Mouse (Mus musculus) adrenal gland, adult 18-20 months (tissue): Measurements from ENCODE around the gene 4930402H24Rik. TPM values are rescaled to one million over a fixed set of nuclear protein-coding genes. Genes with fewer than 3 reads are reported as not detected.

Experiments used
- DNase-seq, 2 experiments: peaks; one replicate each; pipeline ENCODE4 v3.0.0; 2021 to 2022; ENCODE audit warnings: low spot score in 2 of 2
- total RNA-seq, 2 experiments: library from RNA; stranded (reverse); gene quantifications; 1 replicate in 1 of 2; 2 replicates in 1 of 2; pipeline ENCODE4 v1.2.3; 2021

4930402H24Rik gene
- total RNA-seq, 2 experiments from 2014 or later = 29.5 to 47.8 TPM

DNA sequence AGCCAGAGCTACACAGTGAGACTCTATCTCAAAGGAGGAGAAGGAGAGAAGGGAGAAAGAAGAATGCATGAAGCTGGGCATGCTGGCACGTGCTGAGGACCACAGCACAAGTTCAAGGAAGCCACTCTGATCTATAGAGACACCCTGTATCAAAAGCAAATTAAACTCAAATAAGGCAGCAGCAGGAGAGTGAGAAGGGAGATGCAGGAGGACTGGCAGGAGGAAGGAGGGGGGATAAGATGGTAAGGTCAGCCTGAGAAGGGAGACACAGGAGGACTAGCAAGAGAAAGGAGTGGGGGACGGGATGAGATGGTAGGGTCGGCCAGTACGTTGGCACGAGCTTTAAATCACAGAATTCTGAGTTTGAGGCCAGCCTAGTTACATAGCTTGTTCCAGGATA is 90.0 kb downstream of the 4930402H24Rik start:
- DNase-seq = no peak

DNA sequence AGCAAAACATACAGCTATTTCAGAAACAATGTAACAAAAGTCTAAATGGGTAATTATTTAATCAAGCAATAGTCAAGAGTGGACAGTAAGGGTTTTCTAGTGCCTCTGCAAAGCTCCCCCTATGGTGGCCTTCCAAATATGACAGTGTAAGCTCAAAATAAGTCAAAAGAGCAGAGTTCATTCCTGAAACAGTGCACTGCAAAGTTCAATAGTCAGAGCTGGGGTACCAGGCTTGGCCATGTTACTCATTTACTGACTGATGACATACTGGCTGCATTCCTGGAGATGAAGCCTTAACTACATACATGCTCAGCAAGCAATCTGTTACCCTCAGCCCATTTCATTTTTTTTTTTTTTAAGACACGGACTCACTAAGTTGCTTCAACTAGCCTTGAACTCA is 91.7 kb downstream of the 4930402H24Rik start:
- DNase-seq = no peak

DNA sequence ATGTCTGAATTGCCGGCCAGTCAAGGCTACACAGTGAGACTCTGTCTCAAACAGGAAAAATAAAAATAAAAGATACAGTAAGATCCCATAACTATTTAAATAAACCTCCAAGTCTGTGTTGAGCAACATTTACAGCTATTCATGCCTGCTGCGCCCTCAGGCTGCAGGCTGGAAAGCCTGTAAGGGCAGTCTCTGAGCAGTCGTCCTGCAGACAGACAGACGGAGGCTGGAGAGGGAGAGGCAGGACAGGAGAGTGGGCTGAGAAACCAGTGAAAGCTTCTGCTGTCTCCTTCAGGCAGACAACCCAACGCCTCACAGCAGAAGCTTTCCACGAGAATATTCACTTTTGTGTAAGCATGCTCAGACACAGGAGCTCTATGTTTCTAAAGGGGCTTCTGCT is 92.5 kb downstream of the 4930402H24Rik start:
- no peak for DNase-seq

DNA sequence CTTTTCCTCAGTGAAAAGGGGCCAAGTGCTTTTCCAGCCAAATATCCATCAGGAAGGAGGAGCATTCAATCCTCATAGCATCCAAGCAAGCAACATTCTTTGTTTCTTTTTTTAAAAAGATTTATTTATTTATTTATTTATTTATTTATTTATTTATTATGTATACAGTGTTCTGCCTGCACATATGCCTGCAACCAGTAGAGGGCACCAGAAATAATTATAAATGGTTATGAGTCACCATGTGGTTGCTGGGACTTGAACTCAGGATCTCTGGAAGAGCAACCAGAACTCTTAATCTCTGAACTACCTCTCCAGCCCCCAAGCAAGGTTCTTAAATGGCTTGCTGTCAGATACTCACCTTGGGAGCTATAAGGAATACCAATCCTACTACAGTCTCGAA is 93.7 kb downstream of the 4930402H24Rik start:
- DNase-seq = no peak

DNA sequence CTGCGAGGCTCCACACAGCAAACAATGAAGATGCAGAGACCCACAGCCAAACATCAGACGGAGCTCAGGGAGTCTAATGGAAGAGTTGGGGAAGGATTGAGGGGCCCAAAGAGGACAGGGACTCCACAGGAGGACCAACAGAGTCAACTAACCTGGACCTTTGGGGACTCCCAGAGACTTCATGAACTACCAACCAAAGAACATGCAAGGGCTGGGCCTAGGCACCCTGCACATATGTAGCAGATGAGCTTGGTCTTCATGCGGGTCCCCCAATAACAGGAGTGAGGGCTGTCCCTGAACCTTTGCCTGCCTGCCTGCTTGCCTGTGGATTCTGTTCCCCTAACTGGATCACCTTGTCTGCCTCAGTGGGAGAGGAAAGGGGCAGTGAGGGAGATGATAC is 101.1 kb downstream of the 4930402H24Rik start:
- no peak for DNase-seq

DNA sequence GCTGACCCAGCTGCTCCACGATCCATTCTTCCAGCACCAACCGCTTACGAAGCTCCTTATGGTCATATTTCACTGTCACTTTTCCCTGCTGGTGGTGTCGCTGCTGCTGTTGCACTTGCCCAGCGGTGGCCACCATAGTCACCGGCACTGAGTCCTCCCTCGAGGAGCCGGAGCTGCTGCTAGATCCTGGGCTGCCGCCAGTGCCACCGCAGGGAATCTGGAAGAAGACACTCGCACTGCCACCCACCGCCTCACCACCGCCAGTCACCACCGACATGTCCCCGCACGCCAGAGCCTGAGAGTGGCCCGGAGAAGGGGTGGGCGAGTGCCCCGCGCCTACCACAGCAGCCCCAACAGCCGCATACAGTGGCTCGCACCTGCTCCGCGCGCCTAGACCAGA is 102.5 kb downstream of the 4930402H24Rik start:
- no peak for DNase-seq

DNA sequence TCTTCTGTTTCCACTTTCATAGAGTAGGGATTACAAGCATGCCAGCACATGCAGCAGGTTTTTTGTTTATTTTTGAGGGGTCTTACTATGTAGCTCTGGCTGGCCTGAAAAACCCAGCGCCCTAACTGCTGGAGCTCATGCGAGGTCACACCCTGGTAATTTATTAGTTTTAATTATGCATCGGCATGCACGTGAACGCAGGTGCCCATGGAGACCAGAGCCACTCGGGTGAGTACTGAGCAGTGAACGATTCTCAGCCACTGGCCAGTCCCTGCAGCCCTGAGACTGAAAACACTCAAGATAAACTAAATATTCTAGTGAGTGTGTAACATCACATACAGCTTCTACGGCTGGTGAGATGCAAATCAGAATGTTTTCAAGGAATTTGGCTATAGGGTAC is 110.5 kb downstream of the 4930402H24Rik start:
- DNase-seq = no peak

DNA sequence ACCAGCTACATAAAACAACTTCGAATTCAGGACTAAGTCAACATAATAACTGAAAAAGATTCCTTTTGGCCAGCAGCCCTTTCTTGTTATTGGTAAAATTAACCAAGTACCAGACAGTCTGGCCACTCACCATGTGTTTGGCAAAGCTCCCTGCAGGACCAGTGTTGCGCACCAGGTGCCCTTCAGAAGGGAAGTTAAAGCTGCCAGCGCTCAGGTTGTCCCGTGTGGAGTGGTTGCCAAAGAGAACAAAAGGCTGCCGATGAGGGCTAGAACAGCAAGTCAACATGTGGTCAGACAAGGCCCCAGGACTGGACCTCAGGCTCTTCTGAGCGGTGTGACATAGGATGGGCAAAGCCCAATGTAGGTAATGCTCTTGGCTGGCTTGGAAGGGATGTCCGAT is 114.5 kb downstream of the 4930402H24Rik start:
- DNase-seq = no peak

DNA sequence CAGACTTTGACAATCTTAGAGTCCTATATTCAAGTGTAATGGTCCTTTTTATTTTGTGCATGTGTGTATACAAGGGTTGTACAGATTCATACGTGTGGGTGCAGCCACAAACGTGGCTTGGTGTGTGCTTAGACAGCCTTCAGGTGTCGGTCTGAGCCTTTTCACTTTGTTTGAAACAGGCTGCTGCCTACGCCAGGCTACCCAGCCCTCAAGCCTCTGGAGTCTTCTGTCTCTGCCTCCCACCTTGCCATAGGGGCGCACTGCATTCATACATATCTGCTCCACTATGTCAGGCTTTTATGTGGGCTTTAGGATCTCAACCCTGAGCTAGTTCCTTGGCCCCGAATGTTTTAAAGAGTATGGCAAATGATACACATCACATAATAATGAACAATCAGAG is 116.6 kb downstream of the 4930402H24Rik start:
- no peak for DNase-seq

DNA sequence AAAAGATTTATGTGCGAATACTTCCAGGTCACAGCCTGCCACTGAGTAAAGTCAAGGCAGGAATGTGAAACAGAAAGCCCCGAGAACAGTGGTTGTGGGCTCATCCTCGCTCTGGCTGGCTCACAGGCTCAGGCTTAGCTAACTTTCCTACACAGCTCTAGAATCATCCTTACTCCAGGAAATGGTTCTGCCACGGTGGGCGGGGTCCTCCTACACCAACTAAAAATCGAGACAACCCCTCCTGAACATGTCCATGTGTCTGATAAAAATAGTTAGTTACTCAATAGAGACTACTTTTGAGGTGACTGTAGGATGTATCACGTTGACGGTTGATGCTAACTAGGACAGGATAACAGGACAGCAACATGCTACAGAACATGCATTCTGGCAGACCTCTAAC is 117.2 kb downstream of the 4930402H24Rik start:
- no peak for DNase-seq

DNA sequence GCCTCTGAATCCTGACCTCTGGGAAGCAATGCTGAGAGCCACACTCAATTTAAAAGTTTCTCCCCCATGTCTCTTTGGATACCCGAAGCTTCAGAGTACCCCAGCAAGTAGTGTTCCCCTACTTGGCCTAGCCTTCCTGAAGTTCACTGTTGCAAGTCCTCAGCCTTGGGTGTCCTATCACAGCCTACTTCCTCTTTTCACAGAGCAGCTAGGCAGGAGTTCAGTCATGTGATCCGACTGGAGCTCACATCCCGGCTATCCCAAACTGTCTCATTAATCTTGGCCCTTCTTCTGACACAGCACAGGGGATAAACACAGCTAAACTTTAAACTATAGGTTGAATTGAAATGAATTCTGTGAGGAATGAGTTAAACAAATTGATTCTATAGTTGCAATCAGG is 121.3 kb downstream of the 4930402H24Rik start:
- no peak for DNase-seq

DNA sequence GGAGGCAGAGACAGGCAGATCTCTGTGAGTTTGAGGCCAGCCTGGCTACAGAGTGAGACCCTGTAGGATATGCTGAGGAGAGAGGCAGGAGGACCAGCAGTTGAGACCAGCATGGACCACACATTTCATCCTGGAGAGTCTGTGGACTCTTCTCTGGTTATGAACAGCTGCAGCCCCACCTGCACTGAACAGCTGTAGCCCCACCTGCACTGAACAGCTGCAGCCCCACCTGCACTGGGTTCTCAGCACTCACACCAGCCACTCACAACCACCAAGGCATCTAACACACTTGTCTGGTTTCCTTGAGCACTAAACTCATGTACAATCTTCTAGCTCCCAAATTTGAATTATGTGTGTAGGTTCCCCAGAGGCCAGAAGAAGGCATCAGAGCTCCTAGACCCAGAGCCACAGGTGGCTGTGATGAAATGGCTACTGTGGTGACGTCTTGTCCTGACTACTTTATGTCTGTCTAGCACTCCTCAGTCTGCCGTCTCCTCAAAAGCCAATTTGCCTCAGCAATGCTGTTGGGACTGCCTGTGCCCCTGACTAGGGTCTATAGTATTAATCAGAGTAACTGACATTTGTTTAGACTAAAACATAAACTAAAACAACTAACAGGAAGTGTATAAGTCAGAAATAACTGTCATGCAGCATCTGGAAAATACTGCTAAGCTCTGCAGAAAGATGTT is 125.4 kb downstream of the 4930402H24Rik start:
- no peak for DNase-seq

DNA sequence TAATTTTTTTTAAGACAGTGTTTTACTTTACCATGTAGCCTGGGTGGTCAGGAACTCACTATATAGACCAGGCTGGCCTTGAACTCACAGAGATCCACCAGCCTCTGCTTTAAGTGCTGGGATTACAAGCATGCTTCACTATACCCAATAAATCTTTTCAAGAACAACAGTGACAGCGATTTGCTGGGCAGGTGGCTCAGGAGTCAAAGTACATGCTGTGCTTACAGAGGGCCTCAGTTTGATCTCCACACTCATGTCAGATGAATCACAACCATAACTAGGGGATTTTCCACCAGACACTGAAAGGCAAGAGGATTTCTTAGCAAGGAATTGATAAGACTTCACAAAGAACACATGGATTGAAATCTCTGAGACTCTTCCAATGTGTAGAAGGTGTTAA is 126.3 kb downstream of the 4930402H24Rik start:
- DNase-seq = no peak

DNA sequence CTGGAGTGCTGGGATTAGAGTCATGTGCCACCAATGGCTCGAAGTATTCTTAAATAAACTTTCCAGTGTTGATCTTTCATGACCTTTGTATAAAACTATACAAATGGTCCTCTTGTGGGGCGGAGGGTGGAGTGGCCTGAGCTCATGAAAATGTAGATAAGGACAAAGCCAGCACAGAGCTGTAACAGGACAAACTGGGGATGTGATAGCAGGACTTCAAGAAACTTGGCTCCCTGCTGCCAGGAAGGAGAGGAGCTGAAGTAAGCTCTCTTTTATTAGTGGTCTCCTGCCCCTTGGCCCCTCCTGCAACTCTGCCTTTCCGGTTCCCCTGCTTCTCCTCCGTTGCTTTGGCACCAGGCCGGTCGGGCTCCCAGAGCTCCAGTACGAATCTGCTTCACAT is 129.6 kb downstream of the 4930402H24Rik start:
- no peak for DNase-seq

DNA sequence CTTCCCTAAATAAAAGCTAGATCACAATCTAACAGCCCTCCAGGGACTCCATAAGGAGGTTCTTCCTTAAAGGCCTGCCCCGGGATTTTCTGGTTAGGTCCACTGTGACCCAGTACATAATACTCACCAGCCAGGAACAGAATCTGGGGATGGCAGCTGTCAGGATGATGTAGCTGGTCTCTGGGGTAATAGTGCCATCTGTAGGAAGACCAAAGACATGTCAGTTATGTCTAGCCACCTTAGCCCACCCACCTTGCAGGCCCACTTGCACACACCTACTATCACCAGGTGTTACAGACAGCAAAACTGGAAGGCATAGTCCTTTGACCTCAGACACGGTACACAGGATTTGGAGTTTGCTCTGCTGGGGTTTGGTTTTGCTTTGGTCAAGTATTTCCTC is 138.7 kb downstream of the 4930402H24Rik start:
- DNase-seq = peak in 1 of 2 experiments; percentile 3

DNA sequence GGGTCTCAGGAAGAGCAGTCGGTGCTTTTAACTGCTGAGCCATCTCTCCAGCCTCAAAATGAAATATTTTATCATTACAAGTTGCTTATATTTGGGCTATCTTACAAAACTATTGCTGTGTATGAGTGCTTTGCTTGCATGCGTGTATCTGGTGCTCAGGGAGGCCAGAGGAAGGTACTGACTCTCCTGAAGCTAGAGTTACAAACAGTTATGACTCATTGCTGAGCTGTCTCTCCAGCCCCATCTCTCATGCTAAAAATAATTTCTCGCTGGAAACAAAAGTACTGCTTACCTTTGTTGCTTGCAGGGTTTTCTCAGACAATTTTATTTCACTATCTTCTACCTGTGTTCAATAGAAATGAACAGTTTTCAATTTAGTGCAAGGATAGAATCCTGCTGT is 140.8 kb downstream of the 4930402H24Rik start:
- DNase-seq = no peak

DNA sequence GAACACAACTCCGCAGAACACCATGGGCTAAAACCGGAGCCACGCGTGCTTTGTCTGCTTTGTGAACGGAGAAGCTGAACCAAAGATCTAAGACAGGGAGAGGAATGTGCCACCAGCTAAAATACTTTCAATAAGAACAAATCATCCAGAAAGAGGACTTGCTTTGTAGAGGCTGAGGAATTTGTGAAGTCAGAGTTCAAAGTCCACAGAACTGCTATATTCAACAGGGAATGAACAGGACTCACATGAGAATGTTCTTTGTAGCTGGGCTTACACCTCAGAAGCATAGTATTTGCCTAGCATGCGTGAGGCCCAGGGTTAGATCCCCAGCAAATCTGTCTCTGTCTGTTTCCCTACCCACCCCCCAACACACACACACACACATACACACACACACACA is 145.3 kb downstream of the 4930402H24Rik start:
- DNase-seq = no peak

DNA sequence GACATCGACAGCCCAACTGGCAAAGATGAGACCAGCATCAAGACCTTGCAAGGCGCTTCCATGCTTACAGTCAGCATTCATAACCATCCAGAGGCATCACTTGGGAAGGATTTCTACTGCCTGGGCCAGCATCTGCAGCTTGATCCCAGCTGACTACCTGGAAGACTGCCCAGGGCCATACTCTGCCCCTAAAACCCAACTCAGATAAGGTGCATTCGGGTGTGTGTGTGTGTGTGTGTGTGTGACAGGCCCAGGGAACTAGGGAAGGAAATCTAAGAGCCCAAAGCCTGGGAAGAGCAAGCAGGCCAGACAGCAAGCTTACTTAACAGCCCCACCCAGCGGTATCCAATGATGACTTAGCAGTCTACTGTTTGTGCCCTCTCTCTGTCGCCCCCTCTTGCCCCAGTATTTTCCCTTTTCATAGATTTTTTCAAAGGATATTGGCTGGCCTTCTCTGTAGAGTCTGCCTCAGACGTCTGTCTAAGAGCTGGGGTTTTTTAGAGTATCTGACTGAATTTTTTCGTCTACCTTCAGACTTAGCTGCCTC is 151.1 kb downstream of the 4930402H24Rik start:
- no peak for DNase-seq

DNA sequence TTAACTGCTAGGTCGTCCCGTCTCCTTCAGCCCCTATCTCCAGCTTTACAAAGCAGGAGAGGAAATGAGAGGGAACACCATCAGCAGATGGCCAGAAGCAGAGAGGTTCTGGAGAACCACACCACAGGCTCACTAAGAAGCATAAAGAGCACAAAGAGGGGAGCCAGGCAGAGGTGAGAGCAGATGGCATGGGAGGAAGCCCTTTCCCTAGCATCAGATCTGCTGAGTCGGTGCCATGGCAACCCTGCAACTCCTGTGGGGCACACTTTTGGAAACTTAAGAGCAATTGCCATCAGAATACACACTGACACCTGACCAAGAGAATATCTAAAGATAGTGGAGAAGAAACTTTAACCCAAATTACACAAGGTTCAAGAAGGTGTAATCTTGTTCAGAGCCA is 151.6 kb downstream of the 4930402H24Rik start:
- DNase-seq = no peak

DNA sequence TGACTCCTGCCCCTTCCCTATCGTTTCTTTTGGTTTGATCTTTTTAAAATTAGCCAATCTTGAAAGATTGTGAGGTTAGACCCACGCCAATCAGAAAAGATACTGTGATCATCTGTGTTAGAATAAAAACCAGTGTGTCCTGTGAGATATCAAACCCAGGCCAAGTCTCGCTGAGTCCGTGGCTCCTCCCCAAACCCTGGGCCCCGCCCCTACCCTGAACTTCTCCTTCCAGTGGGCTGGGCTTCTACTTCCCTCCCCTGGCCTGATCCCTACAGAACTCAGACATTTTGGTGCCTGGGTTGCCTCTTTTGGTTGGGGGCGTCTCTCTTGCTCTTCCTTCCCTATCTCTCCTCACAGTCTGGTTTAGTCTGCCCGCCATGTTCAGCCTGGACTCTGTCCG is 155.8 kb downstream of the 4930402H24Rik start:
- no peak for DNase-seq

DNA sequence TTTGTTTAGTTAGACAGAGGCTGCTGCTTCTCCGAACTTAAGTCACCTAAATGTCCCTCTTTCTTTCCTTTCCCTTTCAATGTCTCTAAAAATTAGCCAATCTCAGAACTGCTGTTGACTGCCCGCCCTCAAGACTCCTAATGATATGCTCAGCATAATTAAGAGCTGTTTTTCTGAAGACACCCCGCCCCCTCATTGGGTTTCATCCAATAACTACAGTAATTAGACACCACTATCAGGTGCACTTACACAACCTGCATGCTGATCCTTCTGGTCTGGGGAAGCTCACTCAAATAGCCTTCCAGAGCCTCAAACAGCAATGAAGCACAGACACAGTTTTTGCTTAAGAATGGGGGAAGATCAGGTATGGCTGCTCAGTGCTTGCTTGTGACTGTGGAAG is 156.5 kb downstream of the 4930402H24Rik start:
- no peak for DNase-seq

DNA sequence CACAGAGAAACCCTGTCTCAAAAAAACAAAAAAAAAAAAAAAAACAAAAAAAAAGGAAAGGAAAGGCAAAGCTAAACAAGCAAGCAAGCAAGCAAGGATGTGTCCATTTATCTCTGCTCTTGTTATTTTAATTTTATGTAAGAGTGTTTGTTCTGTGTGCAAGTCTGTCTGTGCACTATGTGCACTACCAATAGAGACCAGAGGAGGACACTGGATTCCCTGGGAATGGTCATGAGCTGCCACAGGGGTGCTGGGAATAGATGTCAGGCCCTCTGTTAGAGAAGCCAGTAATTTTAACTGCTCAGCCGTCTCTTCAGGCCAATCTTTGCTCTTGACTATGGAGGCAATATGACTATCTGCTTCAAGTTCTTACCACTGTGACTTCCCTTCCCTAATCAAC is 162.6 kb downstream of the 4930402H24Rik start:
- no peak for DNase-seq

DNA sequence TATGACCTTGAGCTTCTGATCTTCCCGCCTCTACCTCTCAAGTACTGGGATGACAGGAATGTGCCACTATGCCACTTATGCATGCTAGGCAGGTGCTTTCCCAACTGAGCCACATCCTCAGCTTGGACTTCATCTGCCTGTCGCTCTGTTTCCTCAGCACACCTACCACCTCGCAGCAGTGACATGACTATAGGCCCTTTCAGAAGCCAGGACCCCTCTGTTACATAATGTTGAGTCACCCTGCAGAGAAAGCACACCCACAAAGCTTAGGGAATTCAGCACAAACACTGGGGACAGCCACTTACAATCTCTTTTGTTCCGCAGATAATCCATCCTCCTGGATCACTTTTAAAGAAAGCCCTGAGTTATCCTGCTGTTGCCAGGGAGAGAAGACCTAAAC is 166.1 kb downstream of the 4930402H24Rik start:
- DNase-seq = no peak
